Mouse (Mus musculus) CD4-positive, CD25-positive, alpha-beta regulatory T cell, adult 4 months (primary cell): ENCODE results near the gene Ripk1. TPM values are rescaled to one million over a fixed set of nuclear protein-coding genes. Genes with fewer than 3 reads are reported as not detected.

ENCODE experiments used
- ATAC-seq: one replicate; pipeline ENCODE4 v1.8.0; 2017
- polyA plus RNA-seq, 2 experiments: library from polyadenylated mRNA; unstranded; fragments of 100-300 nt; shearing (Covaris generic); gene quantifications; one replicate each; pipeline ENCODE4 v1.2.1; 2017

Gene Ripk1
- polyA plus RNA-seq: 10 to 100 TPM; 10.4 to 18.0 TPM

- peak; percentile 88 for ATAC-seq
These were observed at the start of gene Ripk1, which contains the start of gene Serpinb6a for GRCm38 (mm10) chr13:34002058-34003006. TSS of gene Ripk1 (plus strand) at chr13:34002363. TSS of gene Serpinb6a (minus strand) at chr13:34002794.

GRCm38 (mm10) chr13:33952947-33953346 is 49.2 kb upstream of the Ripk1 start:
- no peak for ATAC-seq

- ATAC-seq: peak; percentile 90
These were observed 45.4 kb upstream of the Ripk1 start for GRCm38 (mm10) chr13:33956571-33957421.

DNA sequence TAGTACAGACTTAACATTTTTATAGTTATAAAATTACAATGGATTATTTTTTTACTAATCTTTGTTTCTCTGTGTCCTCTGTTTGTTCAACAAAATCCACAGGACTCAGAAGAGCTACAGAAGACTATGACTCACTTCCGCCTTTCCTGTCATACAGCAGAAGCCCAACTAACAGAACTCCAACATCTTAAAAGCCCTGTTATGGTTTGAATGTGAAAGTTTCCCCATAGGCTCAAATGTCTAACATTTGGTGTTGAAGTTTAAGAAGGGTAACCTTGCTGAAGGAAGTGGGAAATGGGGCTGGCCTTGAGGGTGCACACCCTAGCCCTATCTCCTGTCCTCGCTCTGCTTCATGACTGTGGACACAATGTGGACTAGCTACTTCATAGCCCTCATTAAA is 42.4 kb upstream of the Ripk1 start:
- ATAC-seq: no peak

GRCm38 (mm10) chr13:33964206-33965046 is 37.7 kb upstream of the Ripk1 start, which contains the start of gene Nqo2:
TSS of gene Nqo2 (plus strand) at chr13:33964687.
- ATAC-seq: peak; percentile 37

DNA sequence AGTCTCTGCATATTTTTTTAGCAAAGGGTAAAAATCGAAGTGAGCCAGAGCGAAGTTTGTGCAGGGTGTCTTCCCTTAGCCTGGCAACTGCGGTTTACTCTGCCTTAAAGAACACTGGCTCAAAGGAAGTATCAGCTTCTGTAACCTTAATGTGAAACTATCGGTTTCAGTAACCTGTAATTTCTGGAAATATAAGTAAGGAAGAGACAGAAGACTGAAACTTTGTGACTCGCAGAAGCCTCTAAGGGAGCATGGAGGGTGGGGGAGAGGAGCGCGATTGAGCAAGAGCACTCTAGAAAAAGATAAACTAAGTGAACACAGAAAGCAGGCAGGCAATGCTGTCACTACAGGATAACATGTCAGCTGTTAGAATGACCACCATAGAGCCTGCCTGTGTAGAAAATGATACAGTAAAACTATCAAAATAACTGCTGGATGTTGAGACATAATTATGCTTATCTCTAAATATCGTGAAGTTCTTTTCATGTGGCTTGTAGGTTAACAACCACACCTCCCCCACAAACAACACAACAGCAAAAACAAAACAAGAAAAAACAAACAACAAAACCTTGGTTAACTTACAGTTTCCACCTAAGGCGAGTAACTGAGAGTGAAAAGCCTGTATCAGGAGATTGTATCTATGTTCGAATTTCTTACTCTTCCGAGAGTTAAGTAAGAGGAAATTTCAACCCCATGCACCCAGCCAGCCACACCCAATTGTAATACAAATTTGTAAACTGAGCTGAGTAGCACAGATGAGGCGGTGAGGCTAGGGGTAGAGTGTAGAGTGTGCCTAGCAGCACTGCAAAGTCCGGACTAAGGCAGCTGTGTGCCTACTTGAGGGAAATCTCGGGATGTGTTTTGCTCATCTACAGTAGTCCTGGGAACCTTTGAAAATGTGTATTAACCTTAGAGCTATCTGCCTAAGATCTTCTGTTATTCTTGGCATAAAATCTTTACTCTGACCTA is 36.8 kb upstream of the Ripk1 start:
- ATAC-seq: peak; percentile 49

GRCm38 (mm10) chr13:33966025-33966412 is 36.1 kb upstream of the Ripk1 start:
- ATAC-seq: no peak

GRCm38 (mm10) chr13:33966574-33966973 is 35.6 kb upstream of the Ripk1 start:
- ATAC-seq: no peak

DNA sequence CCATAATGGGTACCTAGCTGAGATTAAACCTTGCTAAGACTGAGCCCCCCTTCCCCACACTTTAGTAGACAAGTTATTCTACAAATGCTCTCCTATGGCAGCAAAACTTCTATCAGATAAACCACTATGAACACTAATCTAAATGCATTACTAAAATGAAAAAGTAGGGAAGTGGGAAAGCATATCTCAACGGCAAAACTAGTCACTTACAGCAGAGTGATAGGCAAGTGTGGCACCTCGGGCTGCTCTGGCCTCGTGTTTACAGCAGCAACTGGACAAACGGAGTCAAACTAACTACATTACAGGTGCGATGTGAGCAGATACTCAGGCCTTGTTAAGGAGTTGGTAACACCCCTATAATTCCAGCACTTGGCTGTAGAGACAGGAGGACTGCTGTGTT is 12.5 kb upstream of the Ripk1 start:
- no peak for ATAC-seq

DNA sequence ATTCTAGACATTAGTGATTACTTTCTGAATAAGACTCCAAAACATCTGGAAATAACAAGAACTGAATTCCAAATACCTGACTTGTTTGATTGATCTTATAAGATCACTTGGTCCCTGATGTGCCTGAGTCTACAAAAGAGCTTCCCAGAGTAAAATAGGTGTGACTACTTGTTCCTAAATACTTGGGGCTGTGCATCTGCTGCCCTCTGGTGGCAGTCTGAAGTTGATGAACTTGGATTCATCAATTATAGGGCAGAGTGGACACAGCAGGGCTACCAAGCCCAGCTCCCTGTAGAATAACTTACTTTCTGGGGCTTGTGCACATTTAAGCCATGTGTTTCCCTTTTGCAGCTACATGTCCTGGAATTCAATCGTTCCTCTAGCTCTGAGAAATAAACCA is 7.0 kb upstream of the Ripk1 start:
- peak; percentile 80 for ATAC-seq

GRCm38 (mm10) chr13:34003058-34003457 is 895 bp downstream of the Ripk1 start:
- peak; percentile 31 for ATAC-seq

GRCm38 (mm10) chr13:34007234-34007633 is 5.1 kb downstream of the Ripk1 start:
- ATAC-seq: no peak

- ATAC-seq: no peak
These were observed 14.9 kb downstream of the Ripk1 start for GRCm38 (mm10) chr13:34016927-34017569.

DNA sequence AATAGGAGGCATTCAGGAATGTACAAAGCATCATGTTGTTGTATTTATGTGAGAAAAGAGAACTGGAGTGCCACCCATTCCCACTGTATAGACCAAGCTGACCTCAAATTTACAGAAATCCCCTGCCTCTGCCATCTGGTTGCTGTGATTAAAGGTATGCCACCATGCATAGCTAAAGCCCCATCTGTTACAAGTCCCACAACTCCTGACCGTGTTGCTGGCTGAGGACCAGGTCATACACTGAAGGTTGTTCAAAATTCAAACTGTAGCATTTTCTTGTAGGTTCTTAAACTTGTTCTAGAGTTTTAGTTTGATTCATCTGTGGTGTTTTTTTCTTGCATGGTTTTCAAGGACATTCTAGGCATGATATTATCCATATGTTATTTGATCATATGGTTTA is 16.4 kb downstream of the Ripk1 start:
- no peak for ATAC-seq

GRCm38 (mm10) chr13:34021998-34022397 is 19.8 kb downstream of the Ripk1 start:
- ATAC-seq: no peak

- ATAC-seq: no peak
These were observed 29.9 kb downstream of the Ripk1 start for GRCm38 (mm10) chr13:34032041-34032440.

DNA sequence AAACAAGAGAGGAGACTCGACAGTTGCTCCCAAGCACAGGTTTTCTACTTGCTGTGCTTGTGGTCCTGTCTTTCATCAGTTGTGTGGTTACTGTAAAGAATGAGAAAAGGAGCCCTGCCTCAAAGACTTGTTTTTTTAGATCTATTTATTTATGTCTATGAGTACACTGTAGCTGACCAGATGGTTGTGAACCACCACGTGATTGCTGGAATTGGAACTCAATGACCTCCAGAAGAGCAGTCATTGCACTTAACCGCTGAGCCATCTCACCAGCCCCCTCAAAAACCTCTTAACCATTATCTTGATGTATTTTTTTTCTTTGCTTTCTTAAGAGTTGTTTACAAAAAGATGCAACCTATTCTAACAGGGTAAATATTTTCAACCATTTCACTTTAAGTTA is 33.3 kb downstream of the Ripk1 start:
- no peak for ATAC-seq

- no peak for ATAC-seq
These were observed 34.6 kb downstream of the Ripk1 start for GRCm38 (mm10) chr13:34036726-34037125.

GRCm38 (mm10) chr13:34037172-34038055 is 35.3 kb downstream of the Ripk1 start, which contains the start of gene Bphl:
TSS of gene Bphl (plus strand) at chr13:34037597.
- peak; percentile 99 for ATAC-seq
